Mouse (Mus musculus): ENCODE measurements around the gene Gm4969.

DNA sequence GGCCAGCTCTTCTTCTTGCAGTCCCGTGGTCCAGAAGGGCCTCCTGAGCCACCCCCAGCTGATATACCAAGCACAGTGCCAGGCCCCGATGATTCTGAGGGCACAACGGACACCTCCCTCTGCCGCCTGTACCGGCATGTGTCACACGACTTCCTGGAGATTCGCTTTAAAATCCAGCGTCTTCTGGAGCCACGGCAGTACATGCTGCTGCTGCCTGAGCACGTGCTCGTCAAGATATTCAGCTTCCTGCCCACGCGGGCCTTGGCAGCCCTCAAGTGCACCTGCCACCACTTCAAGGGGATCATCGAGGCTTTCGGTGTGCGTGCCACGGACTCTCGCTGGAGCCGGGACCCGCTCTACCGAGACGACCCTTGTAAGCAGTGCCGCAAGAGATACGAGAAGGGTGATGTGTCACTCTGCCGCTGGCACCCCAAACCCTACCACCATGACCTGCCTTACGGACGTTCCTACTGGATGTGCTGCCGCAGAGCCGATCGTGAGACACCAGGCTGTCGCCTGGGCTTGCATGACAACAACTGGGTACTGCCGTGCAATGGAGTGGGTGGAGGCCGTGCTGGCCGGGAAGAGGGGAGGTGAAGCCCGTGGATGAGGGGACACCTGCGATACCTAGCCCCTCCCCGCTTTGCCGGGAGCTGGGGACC is 18.6 kb upstream of the Gm4969 start:
- TF ChIP-seq CTCF (IDR thresholded peaks at IDR 0.05; ENCODE audit: low read depth) (no peak), EP300 (IDR thresholded peaks at IDR 0.05; ENCODE audit: low read depth) (no peak)
